Mouse (Mus musculus): ENCODE results near the gene Cdh13. TPM values are rescaled to one million over a fixed set of nuclear protein-coding genes. Genes with fewer than 3 reads are reported as not detected.

Gene Cdh13
- total RNA-seq, 2 experiments from 2014 or later: 5.9 to 12.6 TPM

DNA sequence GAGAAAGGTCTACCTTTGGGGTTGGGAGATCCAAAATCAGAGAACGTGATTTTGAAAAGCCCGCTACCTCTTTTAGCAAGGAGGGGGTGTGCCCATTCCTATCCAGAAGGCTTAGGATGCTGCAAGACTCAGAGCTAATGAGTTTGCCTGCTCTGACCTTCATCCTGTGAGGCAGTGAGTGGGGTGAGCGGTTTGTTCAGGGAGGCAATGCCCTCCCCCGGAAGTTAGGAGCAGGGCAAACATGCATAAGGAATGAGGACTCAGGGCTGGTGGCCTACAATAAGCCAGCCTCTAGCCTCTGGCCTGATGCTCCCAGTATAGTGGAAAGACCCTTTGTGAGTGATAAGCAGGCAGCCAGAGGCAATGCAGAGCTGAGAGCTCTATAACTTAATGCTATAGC, 269.3 kb downstream of the Cdh13 start:
- no peak for DNase-seq (ENCODE audit: low spot score in 2 of 2)

- no peak for DNase-seq (ENCODE audit: low spot score in 2 of 2)
Measured at GRCm38 (mm10) chr8:118564024-118564423, 280.5 kb downstream of the Cdh13 start.

DNA sequence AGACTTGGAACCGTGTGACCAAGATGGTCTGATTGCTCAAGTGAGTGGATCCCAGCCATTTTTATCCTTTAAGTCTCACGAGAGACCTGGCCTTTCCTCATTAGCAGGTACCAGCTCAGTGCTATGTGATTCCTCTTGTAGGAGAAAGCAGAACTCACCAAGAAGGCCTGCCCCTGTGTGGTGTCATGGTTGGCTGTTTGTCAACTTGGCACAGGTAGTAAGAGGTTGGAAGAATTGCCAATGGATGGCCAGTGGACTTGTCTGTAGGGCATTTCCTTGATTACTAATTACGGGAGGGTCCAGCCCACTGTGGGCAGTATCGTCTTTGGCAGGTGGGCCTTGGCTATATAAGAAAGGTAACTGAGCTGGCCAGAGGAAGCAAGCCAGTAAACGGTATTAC, 281.7 kb downstream of the Cdh13 start:
- no peak for DNase-seq (ENCODE audit: low spot score in 2 of 2)

- no peak for DNase-seq (ENCODE audit: low spot score in 2 of 2)
Measured at GRCm38 (mm10) chr8:118565887-118566747, 282.6 kb downstream of the Cdh13 start.

- no peak for DNase-seq (ENCODE audit: low spot score in 2 of 2)
Measured at GRCm38 (mm10) chr8:118569366-118569765, 285.8 kb downstream of the Cdh13 start.

GRCm38 (mm10) chr8:118581256-118581655, 297.7 kb downstream of the Cdh13 start:
- no peak for DNase-seq (ENCODE audit: low spot score in 2 of 2)

GRCm38 (mm10) chr8:118582185-118582584, 298.7 kb downstream of the Cdh13 start:
- no peak for DNase-seq (ENCODE audit: low spot score in 2 of 2)

GRCm38 (mm10) chr8:118587981-118588380, 304.4 kb downstream of the Cdh13 start:
- no peak for DNase-seq (ENCODE audit: low spot score in 2 of 2)

DNA sequence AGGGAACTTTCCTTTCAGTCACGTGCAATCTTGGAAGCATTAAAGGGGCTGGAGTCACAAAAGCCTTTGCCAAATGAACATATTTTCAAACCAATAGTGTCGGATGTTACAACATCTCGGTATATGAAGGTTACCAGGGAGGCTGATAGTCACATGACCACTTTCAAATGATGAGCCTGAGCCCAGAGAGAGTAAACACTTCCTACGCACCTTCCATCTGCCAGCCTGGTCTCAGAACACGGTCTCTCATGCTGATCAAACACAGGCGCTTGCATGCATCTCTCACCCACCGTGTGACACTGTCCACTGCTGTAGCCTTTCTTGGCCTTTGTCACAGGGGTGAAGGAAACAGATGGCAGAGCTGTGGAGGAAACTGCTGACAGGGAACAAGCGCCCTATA, 313.3 kb downstream of the Cdh13 start:
- no peak for DNase-seq (ENCODE audit: low spot score in 2 of 2)

DNA sequence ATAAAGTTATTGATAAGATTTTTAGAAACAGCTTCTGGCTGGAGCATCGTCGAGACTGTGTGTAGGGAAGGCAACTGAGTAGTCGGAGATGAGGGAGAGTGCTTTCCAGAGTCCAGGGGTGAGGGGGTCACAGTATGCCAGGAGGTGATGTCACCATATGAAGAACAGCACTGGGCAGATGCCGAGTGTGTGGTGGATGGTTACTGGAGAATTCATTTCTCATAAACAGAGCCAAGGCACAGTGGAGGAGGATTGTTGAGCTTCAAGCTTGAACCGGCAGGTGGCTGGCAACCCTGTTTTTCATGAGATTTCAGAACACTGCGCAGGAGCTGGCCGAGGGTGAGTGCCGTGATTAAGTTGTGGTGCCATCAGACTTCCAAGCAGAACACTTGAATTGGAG, 317.8 kb downstream of the Cdh13 start:
- DNase-seq (ENCODE audit: low spot score in 2 of 2): no peak

GRCm38 (mm10) chr8:118602074-118602473, 318.5 kb downstream of the Cdh13 start:
- no peak for DNase-seq (ENCODE audit: low spot score in 2 of 2)

DNA sequence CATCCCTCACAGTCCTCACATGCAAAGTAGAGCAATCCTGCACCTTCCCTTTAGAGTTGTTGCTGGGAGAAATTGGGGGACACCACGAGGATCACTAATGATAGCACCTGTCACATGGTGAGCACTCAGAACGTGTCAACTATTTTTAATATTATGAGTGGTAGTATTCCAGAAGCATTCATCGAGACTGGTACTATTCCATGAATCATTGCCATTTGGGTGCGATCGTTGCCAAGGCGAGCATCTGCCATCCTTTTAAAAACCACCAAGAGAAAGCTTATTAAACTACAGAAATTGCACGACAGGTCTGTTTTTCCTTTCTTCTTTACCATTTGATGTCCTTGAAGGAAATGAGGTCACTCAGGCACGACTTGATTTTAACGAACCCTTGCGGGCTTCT, 328.0 kb downstream of the Cdh13 start:
- no peak for DNase-seq (ENCODE audit: low spot score in 2 of 2)

DNA sequence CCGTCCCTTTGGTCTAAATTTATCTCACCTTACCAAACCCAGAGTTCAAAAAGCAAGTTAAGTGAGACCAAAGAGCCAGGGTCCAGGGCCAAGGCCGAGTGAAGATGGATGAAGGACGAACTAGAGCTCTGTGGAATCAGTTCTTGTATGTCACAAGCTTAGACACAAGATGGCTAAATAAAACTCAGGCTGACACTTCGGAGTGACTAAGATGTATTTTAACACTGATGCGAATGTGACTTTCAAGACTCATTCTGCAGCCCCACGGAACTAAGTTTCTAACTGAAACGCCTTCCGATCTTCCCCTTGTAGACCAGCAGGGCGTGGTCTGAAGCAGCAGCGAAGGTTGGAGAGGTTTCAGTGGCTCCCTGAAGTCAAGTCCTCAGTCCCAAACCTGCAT, 334.7 kb downstream of the Cdh13 start:
- DNase-seq (ENCODE audit: low spot score in 2 of 2): no peak

GRCm38 (mm10) chr8:118626425-118626824, 342.9 kb downstream of the Cdh13 start:
- DNase-seq (ENCODE audit: low spot score in 2 of 2): no peak

DNA sequence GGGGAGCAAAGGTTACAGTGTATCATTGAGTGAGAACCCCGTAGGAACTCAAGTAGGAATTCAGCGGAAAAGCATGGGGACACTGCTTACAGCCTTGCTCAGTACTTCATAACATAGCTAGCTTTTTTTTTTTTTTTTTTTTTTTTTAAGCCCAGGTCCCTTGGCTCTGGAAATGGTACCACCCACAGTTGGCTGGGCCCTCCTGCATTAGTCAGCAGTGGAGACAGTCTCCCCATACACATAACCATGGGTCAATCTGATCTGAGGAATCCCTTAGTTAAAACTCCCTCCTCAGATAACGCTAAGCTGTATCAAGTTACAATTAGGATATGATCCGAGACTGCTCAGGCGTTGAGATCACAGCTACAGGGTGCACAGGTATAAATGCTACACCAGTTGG, 344.2 kb downstream of the Cdh13 start:
- no peak for DNase-seq (ENCODE audit: low spot score in 2 of 2)

DNA sequence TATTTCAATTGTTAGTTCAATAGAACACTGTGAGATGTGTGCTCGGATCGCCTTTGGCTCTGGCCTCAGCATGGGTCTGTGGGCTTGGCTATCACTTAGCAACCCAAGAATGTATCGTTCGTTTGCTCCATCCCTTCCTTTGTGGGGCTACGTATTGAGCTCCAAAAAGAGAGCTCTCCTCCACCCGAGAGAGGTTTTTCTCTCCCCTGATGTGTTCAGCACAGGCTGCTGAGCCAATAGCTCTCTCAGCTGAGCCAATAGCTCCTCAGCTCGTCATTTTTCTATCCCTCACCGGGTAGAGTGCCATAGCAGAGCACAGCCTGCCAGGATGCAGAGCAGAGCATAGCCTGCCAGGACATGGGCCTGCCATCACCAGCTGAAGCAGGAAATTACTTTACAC, 345.2 kb downstream of the Cdh13 start:
- no peak for DNase-seq (ENCODE audit: low spot score in 2 of 2)

DNA sequence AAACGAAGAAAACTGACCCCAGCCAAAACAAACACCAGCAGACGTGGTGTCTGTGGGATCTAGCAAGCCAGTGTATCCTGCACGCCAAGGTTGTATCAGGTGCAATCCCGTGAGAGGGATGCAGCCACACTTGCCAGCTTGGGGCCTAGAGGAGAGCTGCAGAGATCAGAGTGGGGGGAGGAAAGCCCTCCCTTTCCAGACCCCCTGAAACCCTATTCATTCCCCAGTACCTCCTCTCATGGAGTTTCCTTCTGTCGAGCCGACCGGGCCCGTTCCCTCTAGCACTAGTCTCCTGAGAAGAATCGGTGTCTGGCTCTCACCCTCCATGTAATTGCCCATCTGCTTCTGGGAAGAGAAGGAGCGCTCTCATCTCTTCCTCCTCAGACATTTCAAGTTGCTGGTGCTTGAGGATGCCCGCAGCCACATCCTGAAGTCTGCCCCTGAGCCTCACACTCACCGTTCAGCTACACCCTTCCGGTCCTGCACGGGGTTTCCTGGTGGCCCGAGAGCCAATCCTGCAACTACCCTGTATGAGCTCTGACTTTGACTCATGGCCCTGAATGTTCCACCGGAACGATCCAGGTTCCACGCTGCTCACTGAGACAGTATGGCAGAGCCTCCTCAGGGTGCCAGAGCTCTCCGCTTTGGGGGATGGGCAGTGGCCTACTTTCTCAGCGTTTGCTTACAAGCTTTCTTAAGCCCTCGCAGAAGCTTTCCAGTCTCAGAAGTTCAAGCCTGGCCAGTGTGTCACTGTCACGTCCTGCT, 351.9 kb downstream of the Cdh13 start:
- no peak for DNase-seq (ENCODE audit: low spot score in 2 of 2)

GRCm38 (mm10) chr8:118639606-118640005, 356.1 kb downstream of the Cdh13 start:
- DNase-seq (ENCODE audit: low spot score in 2 of 2): no peak

GRCm38 (mm10) chr8:118641799-118642198, 358.3 kb downstream of the Cdh13 start:
- DNase-seq (ENCODE audit: low spot score in 2 of 2): no peak

GRCm38 (mm10) chr8:118648801-118649537, 365.4 kb downstream of the Cdh13 start:
- no peak for DNase-seq (ENCODE audit: low spot score in 2 of 2)

GRCm38 (mm10) chr8:118649981-118650380, 366.4 kb downstream of the Cdh13 start:
- no peak for DNase-seq (ENCODE audit: low spot score in 2 of 2)
